Mouse (Mus musculus): ENCODE measurements around the gene Drap1.

The Drap1 gene

GRCm38 (mm10) chr19:5377446-5377845 lies 47.3 kb downstream of the Drap1 start:
- DNase-seq (ENCODE audit: low spot score): no peak

DNA sequence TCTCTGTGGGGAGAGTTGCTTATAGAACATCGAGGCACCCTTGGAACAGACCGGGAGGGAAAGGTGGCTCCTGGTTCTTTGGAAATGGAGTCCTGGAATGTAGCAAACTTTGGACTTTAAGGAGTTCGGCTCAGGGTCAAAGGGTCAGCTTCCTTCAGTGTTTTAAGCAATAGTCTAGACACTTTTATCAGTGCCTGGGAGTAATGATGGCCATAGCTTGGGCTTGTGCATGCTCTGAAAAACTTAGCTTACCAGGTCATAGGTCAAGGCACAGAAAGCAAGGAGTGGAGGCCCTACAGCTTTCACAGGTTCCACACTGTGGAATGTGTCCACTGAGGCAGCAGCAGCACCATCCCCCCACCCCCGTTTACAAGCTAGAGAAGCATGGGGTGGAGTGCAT lies 50.0 kb downstream of the Drap1 start:
- DNase-seq (ENCODE audit: low spot score): no peak

DNA sequence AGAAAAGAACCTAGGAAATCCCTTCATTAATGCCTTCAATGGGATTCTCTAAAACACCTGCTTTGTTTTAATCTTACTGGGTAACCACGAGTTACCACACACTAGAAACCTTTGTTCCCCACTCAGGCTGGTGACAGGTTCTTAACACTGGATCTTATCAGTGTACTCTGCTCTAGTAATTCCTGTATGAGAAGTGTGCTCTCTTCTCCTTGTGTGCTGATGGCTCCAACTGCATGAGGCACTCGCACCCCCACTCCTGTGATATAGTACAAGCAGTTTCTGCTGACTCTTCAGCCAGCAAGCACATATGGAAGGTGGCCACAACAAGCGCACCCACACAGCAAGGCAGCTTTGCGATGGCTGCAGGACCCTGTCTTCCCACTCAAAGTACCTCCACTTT lies 50.6 kb downstream of the Drap1 start:
- no peak for DNase-seq (ENCODE audit: low spot score)
